Mouse (Mus musculus) liver, embryonic 15.5 days (tissue): ENCODE data around the gene Cdh5. TPM values are rescaled to one million over a fixed set of nuclear protein-coding genes. Genes with fewer than 3 reads are reported as not detected.

ENCODE experiments used
- ATAC-seq: fragments of 200-750 bp; cut with Nextera tagmentation; 2 replicates; pipeline ENCODE4 v1.8.0; 2017; ENCODE audit warnings: moderate number of reproducible peaks, mild to moderate bottlenecking, moderate library complexity; ENCODE audit not compliant: insufficient read depth
- H3K27ac ChIP-seq: fragments of 300-500 bp; sonication (generic); replicated peaks from 2 replicates; pipeline ENCODE4 v1.5.1; 2015; ENCODE audit warnings: mild to moderate bottlenecking, inconsistent platforms
- H3K27me3 ChIP-seq: fragments of 300-500 bp; sonication (generic); 2 replicates; pipeline ENCODE4 v1.6.1; 2015; ENCODE audit warnings: mild to moderate bottlenecking, inconsistent platforms
- H3K36me3 ChIP-seq: fragments of 300-500 bp; sonication (generic); replicated peaks from 2 replicates; pipeline ENCODE4 v1.6.1; 2015; ENCODE audit warnings: moderate library complexity, mild to moderate bottlenecking, inconsistent platforms
- H3K4me1 ChIP-seq: fragments of 300-500 bp; sonication (generic); replicated peaks from 2 replicates; pipeline ENCODE4 v1.6.1; 2015; ENCODE audit warnings: inconsistent platforms
- H3K4me2 ChIP-seq: fragments of 300-500 bp; sonication (generic); 2 replicates; pipeline ENCODE4 v1.6.1; 2015; ENCODE audit warnings: moderate library complexity, mild to moderate bottlenecking, inconsistent platforms
- H3K4me3 ChIP-seq: fragments of 300-500 bp; sonication (generic); replicated peaks from 2 replicates; pipeline ENCODE4 v1.5.1; 2015; ENCODE audit warnings: mild to moderate bottlenecking, inconsistent platforms
- H3K9ac ChIP-seq: fragments of 300-500 bp; sonication (generic); 2 replicates; pipeline ENCODE4 v1.6.1; 2015; ENCODE audit warnings: moderate library complexity, mild to moderate bottlenecking, inconsistent platforms
- H3K9me3 ChIP-seq: fragments of 300-500 bp; sonication (generic); replicated peaks from 2 replicates; pipeline ENCODE4 v1.6.1; 2016; ENCODE audit warnings: inconsistent platforms
- WGBS: fragments of 180-500 bp; shearing (Covaris S2); methylation state at CpG from one replicate; pipeline ENCODE4 v1.1.7; 2015; ENCODE audit warnings: mixed read lengths; ENCODE audit not compliant: insufficient replicate concordance; 5-methylcytosine and 5-hydroxymethylcytosine counted together
- polyA plus RNA-seq: library from polyadenylated mRNA; unstranded; fragments of >200 nt; fragmentation: Nextera tagmentation; extraction: Ambion mirVana; gene quantifications from 2 replicates; pipeline ENCODE4 v1.2.1, GENCODE M21; 2015

Gene Cdh5
- polyA plus RNA-seq, 1 experiment from 2014 or later: 8.6 TPM

GRCm38 (mm10) chr8:104121640-104122416 is 20.4 kb downstream of the Cdh5 start:
- 61% methylated on average over 12 of the region's 12 CpGs for whole genome bisulfite sequencing
- Histone ChIP-seq H3K9ac (no peak overlapping the region), H3K4me2 (no peak overlapping the region), H3K4me1 (no peaks in the 10 kb centered on the region), H3K27ac (no peak overlapping the region), H3K27me3 (no peaks in the 10 kb centered on the region), H3K9me3 (no peaks in the 10 kb centered on the region), H3K36me3 (no peaks in the 10 kb centered on the region), H3K4me3 (no peak overlapping the region)
- ATAC-seq: no peak

GRCm38 (mm10) chr8:104123080-104123657 is 21.7 kb downstream of the Cdh5 start:
- Histone ChIP-seq H3K9ac (no peak overlapping the region), H3K4me3 (no peak overlapping the region), H3K4me2 (no peak overlapping the region), H3K27me3 (no peaks in the 10 kb centered on the region), H3K4me1 (no peaks in the 10 kb centered on the region), H3K36me3 (no peaks in the 10 kb centered on the region), H3K27ac (no peak overlapping the region), H3K9me3 (no peaks in the 10 kb centered on the region)
- no peak for ATAC-seq
- 77% methylated on average over 2 of the region's 2 CpGs for WGBS

GRCm38 (mm10) chr8:104124534-104124933 is 23.1 kb downstream of the Cdh5 start:
- H3K4me2 ChIP-seq: no peak overlapping the region
- H3K27ac ChIP-seq: no peak overlapping the region
- H3K36me3 ChIP-seq: no peaks in the 10 kb centered on the region
- no peak overlapping the region for H3K9ac ChIP-seq
- ATAC-seq: no peak
- H3K27me3 ChIP-seq: no peaks in the 10 kb centered on the region
- H3K4me3 ChIP-seq: no peak overlapping the region
- H3K9me3 ChIP-seq: no peaks in the 10 kb centered on the region
- no peaks in the 10 kb centered on the region for H3K4me1 ChIP-seq
- 60% methylated on average over 5 of the region's 5 CpGs for WGBS

GRCm38 (mm10) chr8:104127160-104127883 is 25.9 kb downstream of the Cdh5 start:
- Histone ChIP-seq H3K4me1 (no peaks in the 10 kb centered on the region), H3K4me2 (no peak overlapping the region)
- 55% methylated on average over 4 of the region's 4 CpGs for WGBS

GRCm38 (mm10) chr8:104130916-104131315 is 29.5 kb downstream of the Cdh5 start:
- Histone ChIP-seq H3K9me3 (no peaks in the 10 kb centered on the region), H3K36me3 (no peaks in the 10 kb centered on the region), H3K27ac (no peak overlapping the region), H3K27me3 (no peaks in the 10 kb centered on the region), H3K4me3 (no peak overlapping the region), H3K4me1 (no peaks in the 10 kb centered on the region), H3K4me2 (no peak overlapping the region), H3K9ac (no peak overlapping the region)
- ATAC-seq: no peak
- 75% methylated on average over 9 of the region's 9 CpGs for WGBS

More at GRCm38 (mm10) chr8:104127160-104127883, 25.9 kb downstream of the Cdh5 start:
- Histone ChIP-seq H3K9me3 (no peaks in the 10 kb centered on the region), H3K4me3 (no peak overlapping the region), H3K27ac (no peak overlapping the region), H3K36me3 (no peaks in the 10 kb centered on the region), H3K9ac (no peak overlapping the region), H3K27me3 (no peaks in the 10 kb centered on the region)
- no peak for ATAC-seq

GRCm38 (mm10) chr8:104131414-104131975 is 30.1 kb downstream of the Cdh5 start:
- no peaks in the 10 kb centered on the region for H3K27me3 ChIP-seq
- no peak overlapping the region for H3K4me2 ChIP-seq
- H3K4me1 ChIP-seq: no peaks in the 10 kb centered on the region
- no peak overlapping the region for H3K9ac ChIP-seq
- H3K36me3 ChIP-seq: no peaks in the 10 kb centered on the region
- H3K4me3 ChIP-seq: no peak overlapping the region
- no peaks in the 10 kb centered on the region for H3K9me3 ChIP-seq
- 55% methylated on average over 7 of the region's 7 CpGs for WGBS
- no peak for ATAC-seq
- no peak overlapping the region for H3K27ac ChIP-seq

GRCm38 (mm10) chr8:104134521-104134920 is 33.1 kb downstream of the Cdh5 start:
- H3K36me3 ChIP-seq: no peaks in the 10 kb centered on the region
- no peak overlapping the region for H3K4me3 ChIP-seq
- no peak for ATAC-seq
- H3K9ac ChIP-seq: no peak overlapping the region
- 66% methylated on average over 8 of the region's 8 CpGs for WGBS
- H3K4me2 ChIP-seq: no peak overlapping the region
- no peaks in the 10 kb centered on the region for H3K4me1 ChIP-seq
- H3K27ac ChIP-seq: no peak overlapping the region
- H3K27me3 ChIP-seq: no peaks in the 10 kb centered on the region
- no peaks in the 10 kb centered on the region for H3K9me3 ChIP-seq

- H3K4me1 ChIP-seq: no peaks in the 10 kb centered on the region
- WGBS: 64% methylated on average over 3 of the region's 3 CpGs
- H3K9me3 ChIP-seq: no peaks in the 10 kb centered on the region
- no peak overlapping the region for H3K4me2 ChIP-seq
- H3K27me3 ChIP-seq: no peaks in the 10 kb centered on the region
- no peak overlapping the region for H3K9ac ChIP-seq
- H3K4me3 ChIP-seq: no peak overlapping the region
- no peak overlapping the region for H3K27ac ChIP-seq
- no peak for ATAC-seq
- no peaks in the 10 kb centered on the region for H3K36me3 ChIP-seq
Observed at GRCm38 (mm10) chr8:104136277-104136676, 34.9 kb downstream of the Cdh5 start.

- no peak overlapping the region for H3K9ac ChIP-seq
- H3K9me3 ChIP-seq: no peaks in the 10 kb centered on the region
- no peak overlapping the region for H3K4me3 ChIP-seq
- H3K36me3 ChIP-seq: no peaks in the 10 kb centered on the region
- H3K27me3 ChIP-seq: no peaks in the 10 kb centered on the region
- no peak overlapping the region for H3K4me2 ChIP-seq
- 54% methylated on average over 5 of the region's 5 CpGs for WGBS
- H3K27ac ChIP-seq: no peak overlapping the region
- no peak for ATAC-seq
- no peaks in the 10 kb centered on the region for H3K4me1 ChIP-seq
Observed at GRCm38 (mm10) chr8:104137636-104138035, 36.2 kb downstream of the Cdh5 start.

GRCm38 (mm10) chr8:104140611-104141010 is 39.2 kb downstream of the Cdh5 start:
- H3K4me3 ChIP-seq: no peak overlapping the region
- ATAC-seq: no peak
- no peaks in the 10 kb centered on the region for H3K36me3 ChIP-seq
- no peaks in the 10 kb centered on the region for H3K4me1 ChIP-seq
- H3K27ac ChIP-seq: no peak overlapping the region
- WGBS: 69% methylated on average over 13 of the region's 13 CpGs
- H3K27me3 ChIP-seq: no peaks in the 10 kb centered on the region
- H3K9ac ChIP-seq: no peak overlapping the region
- H3K9me3 ChIP-seq: no peaks in the 10 kb centered on the region
- no peak overlapping the region for H3K4me2 ChIP-seq

- Histone ChIP-seq H3K27ac (no peak overlapping the region), H3K4me3 (no peak overlapping the region), H3K27me3 (no peaks in the 10 kb centered on the region), H3K9ac (no peak overlapping the region), H3K36me3 (no peaks in the 10 kb centered on the region), H3K4me1 (no peaks in the 10 kb centered on the region), H3K9me3 (no peaks in the 10 kb centered on the region), H3K4me2 (no peak overlapping the region)
- 85% methylated on average over 25 of the region's 25 CpGs for WGBS
- ATAC-seq: no peak
Observed at GRCm38 (mm10) chr8:104142415-104142814, 41.0 kb downstream of the Cdh5 start.
